Mouse (Mus musculus): ENCODE data around the gene Mbnl1. TPM values are rescaled to one million over a fixed set of nuclear protein-coding genes. Genes with fewer than 3 reads are reported as not detected.

The Mbnl1 gene
- polyA plus RNA-seq, 1 experiment from 2014 or later: 93.2 TPM

DNA sequence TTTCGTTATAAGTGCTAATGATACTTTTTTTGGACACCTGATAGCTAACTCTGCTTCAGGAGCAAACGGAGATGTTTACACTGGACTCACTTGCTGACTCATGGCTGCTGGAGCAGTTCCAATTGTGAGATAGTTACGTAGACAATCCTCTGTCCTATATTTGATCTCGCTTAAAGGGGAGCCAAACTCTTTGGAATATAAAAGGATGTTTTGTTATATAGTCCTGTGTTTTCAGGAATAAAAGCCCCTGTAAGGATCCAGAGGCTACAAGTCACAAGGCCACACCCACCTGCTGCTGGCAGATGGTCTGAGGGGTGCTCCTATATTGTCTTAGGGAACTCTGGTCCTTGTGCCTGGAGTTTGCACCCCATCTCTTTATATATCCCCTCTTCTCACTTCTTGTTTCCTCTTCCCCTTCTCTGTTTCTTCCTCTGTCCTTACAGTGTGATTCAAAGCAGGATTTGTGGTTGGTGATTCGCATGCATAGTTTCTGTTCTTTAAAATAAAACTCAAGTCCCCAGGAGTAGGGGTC is 97.9 kb downstream of the Mbnl1 start:
- 0 out of 4 replicates have a peak overlapping the region, but pooled peaks of 1 of the 2 experiments have one; percentile 1 for H3K27ac ChIP-seq (replicated peaks in 1 of 2; ENCODE audit: control insufficient read depth in 1 of 2, insufficient read depth in 1 of 2, low read depth in 2 of 2, low read length in 2 of 2)
- H3K4me2 ChIP-seq (ENCODE audit: low read length): 0 out of 2 replicates have a peak overlapping the region, but pooled peaks have one; percentile 23
- WGBS: 21% methylated on average over 5 of the region's 5 CpGs
- H3K9me3 ChIP-seq (ENCODE audit: control insufficient read depth, low read length): no peaks in the 10 kb centered on the region
- H3K36me3 ChIP-seq (ENCODE audit: control insufficient read depth, insufficient read depth, low read length): 0 out of 2 replicates have a peak, but pooled peaks cover 5% of the 10 kb centered on the region
- H3K9ac ChIP-seq (ENCODE audit: low read length): no peak overlapping the region
- ATAC-seq (ENCODE audit: insufficient number of reproducible peaks, insufficient read depth, low FRiP score, low read depth): no peak; the same call in 1 of the 2 replicates
- no peaks in the 10 kb centered on the region for H3K27me3 ChIP-seq (ENCODE audit: control insufficient read depth, insufficient read depth, low read length)
- H3K4me3 ChIP-seq (ENCODE audit: control insufficient read depth in 1 of 2, insufficient read depth in 1 of 2, low read depth in 1 of 2, low read length in 2 of 2): no peak overlapping the region
- H3K4me1 ChIP-seq (ENCODE audit: control insufficient read depth in 2 of 2, insufficient read depth in 2 of 2, low read length in 2 of 2): peaks cover 12 to 52% of the 10 kb centered on the region in 2 experiments

DNA sequence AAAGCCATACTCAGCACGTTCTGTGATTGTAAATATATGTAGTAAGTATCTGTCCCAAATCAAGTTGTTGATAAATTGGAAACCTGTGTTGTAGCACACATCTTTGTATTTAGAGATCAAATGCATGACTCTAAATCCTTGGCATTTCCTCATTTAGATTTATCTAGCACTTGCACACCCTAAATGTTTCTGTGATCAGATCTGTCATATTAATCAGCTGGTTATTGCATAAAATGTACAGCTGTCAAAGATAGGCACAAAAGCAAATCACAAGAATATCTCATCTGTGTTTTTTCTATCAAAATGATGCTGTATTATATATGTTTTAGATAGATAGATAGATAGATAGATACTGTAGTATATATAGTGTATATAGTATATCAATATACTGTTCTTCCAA is 98.9 kb downstream of the Mbnl1 start:
- H3K27me3 ChIP-seq (ENCODE audit: control insufficient read depth, insufficient read depth, low read length): no peaks in the 10 kb centered on the region
- H3K4me2 ChIP-seq (ENCODE audit: low read length): no peak overlapping the region
- H3K4me3 ChIP-seq (ENCODE audit: control insufficient read depth in 1 of 2, insufficient read depth in 1 of 2, low read depth in 1 of 2, low read length in 2 of 2): no peak overlapping the region
- H3K9ac ChIP-seq (ENCODE audit: low read length): no peak overlapping the region
- H3K27ac ChIP-seq (replicated peaks in 1 of 2; ENCODE audit: control insufficient read depth in 1 of 2, insufficient read depth in 1 of 2, low read depth in 2 of 2, low read length in 2 of 2): no peak overlapping the region
- H3K9me3 ChIP-seq (ENCODE audit: control insufficient read depth, low read length): no peaks in the 10 kb centered on the region
- WGBS: 88% methylated on average over 1 of the region's 1 CpGs
- H3K4me1 ChIP-seq (ENCODE audit: control insufficient read depth in 2 of 2, insufficient read depth in 2 of 2, low read length in 2 of 2): peaks cover 12 to 61% of the 10 kb centered on the region in 2 experiments
- no peaks in the 10 kb centered on the region for H3K36me3 ChIP-seq (ENCODE audit: control insufficient read depth, insufficient read depth, low read length)
- no peak for ATAC-seq (ENCODE audit: insufficient number of reproducible peaks, insufficient read depth, low FRiP score, low read depth)

GRCm38 (mm10) chr3:60574199-60574598 is 101.6 kb downstream of the Mbnl1 start:
- WGBS: 53% methylated on average over 9 of the region's 9 CpGs
- ATAC-seq (ENCODE audit: insufficient number of reproducible peaks, insufficient read depth, low FRiP score, low read depth): peak; percentile 38; the same call in 1 of the 2 replicates
- H3K9me3 ChIP-seq (ENCODE audit: control insufficient read depth, low read length): no peaks in the 10 kb centered on the region
- 0 out of 2 replicates have a peak overlapping the region, but pooled peaks have one; percentile 6 for H3K4me2 ChIP-seq (ENCODE audit: low read length)
- H3K4me3 ChIP-seq (ENCODE audit: control insufficient read depth in 1 of 2, insufficient read depth in 1 of 2, low read depth in 1 of 2, low read length in 2 of 2): no peak overlapping the region
- H3K36me3 ChIP-seq (ENCODE audit: control insufficient read depth, insufficient read depth, low read length): no peaks in the 10 kb centered on the region
- no peaks in the 10 kb centered on the region for H3K27me3 ChIP-seq (ENCODE audit: control insufficient read depth, insufficient read depth, low read length)
- peaks cover 13 to 76% of the 10 kb centered on the region in 2 experiments for H3K4me1 ChIP-seq (ENCODE audit: control insufficient read depth in 2 of 2, insufficient read depth in 2 of 2, low read length in 2 of 2)
- no peak overlapping the region for H3K9ac ChIP-seq (ENCODE audit: low read length)
- H3K27ac ChIP-seq (replicated peaks in 1 of 2; ENCODE audit: control insufficient read depth in 1 of 2, insufficient read depth in 1 of 2, low read depth in 2 of 2, low read length in 2 of 2): peak overlapping the region; percentile 8 to 50

DNA sequence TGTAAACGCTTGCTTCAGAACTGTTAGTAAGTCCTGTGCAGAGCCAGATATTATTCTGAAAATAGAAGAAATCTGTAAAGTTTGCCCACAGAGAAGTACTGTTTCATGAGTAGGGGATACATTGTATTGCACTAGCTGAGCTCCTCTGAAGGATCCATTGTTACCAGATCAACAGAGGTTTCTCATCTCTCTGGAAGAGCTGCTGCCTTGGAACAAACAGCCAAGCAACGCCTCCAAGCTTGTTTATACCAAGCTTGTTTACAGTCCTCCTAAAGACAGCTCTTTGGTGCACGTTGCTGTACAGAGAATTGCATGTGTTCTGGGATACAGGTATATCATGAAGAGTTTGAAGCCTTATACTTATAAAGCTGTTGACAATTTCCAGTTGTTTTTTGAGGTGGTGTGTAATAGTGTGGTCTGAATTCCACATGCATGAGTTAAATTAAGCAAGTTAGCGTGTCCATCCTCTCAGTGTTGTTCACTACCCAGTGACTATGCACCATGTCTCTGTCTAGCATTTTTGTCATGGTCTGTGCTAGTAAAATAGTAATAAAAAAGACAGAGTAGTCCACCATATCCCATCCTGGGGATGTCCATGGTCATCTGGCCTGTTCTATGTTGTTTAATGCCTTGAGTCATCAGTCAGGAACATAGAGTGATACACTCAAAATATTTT is 102.4 kb downstream of the Mbnl1 start:
- no peak overlapping the region for H3K4me2 ChIP-seq (ENCODE audit: low read length)
- H3K27me3 ChIP-seq (ENCODE audit: control insufficient read depth, insufficient read depth, low read length): no peaks in the 10 kb centered on the region
- WGBS: 72% methylated on average over 4 of the region's 4 CpGs
- H3K9ac ChIP-seq (ENCODE audit: low read length): no peak overlapping the region
- no peaks in the 10 kb centered on the region for H3K36me3 ChIP-seq (ENCODE audit: control insufficient read depth, insufficient read depth, low read length)
- no peak overlapping the region for H3K4me3 ChIP-seq (ENCODE audit: control insufficient read depth in 1 of 2, insufficient read depth in 1 of 2, low read depth in 1 of 2, low read length in 2 of 2)
- no peaks in the 10 kb centered on the region for H3K9me3 ChIP-seq (ENCODE audit: control insufficient read depth, low read length)
- peak overlapping the region in 1 of 2 experiments; percentile 50; a peak in 2 of 4 replicates for H3K27ac ChIP-seq (replicated peaks in 1 of 2; ENCODE audit: control insufficient read depth in 1 of 2, insufficient read depth in 1 of 2, low read depth in 2 of 2, low read length in 2 of 2)
- H3K4me1 ChIP-seq (ENCODE audit: control insufficient read depth in 2 of 2, insufficient read depth in 2 of 2, low read length in 2 of 2): peaks cover 17 to 76% of the 10 kb centered on the region in 2 experiments
- no peak for ATAC-seq (ENCODE audit: insufficient number of reproducible peaks, insufficient read depth, low FRiP score, low read depth)

- Histone ChIP-seq H3K4me3 (ENCODE audit: control insufficient read depth in 1 of 2, insufficient read depth in 1 of 2, low read depth in 1 of 2, low read length in 2 of 2) (peak overlapping the region in 1 of 2 experiments; percentile 26; a peak in 1 of 4 replicates), H3K9ac (ENCODE audit: low read length) (peak overlapping the region; percentile 41), H3K27ac (replicated peaks in 1 of 2; ENCODE audit: control insufficient read depth in 1 of 2, insufficient read depth in 1 of 2, low read depth in 2 of 2, low read length in 2 of 2) (peak overlapping the region; percentile 80 to 85), H3K9me3 (ENCODE audit: control insufficient read depth, low read length) (no peaks in the 10 kb centered on the region), H3K4me2 (ENCODE audit: low read length) (peak overlapping the region; percentile 57), H3K36me3 (ENCODE audit: control insufficient read depth, insufficient read depth, low read length) (no peaks in the 10 kb centered on the region), H3K27me3 (ENCODE audit: control insufficient read depth, insufficient read depth, low read length) (no peaks in the 10 kb centered on the region), H3K4me1 (ENCODE audit: control insufficient read depth in 2 of 2, insufficient read depth in 2 of 2, low read length in 2 of 2) (peaks cover 22 to 79% of the 10 kb centered on the region in 2 experiments)
- 9% methylated on average over 2 of the region's 2 CpGs for WGBS
- no peak for ATAC-seq (ENCODE audit: insufficient number of reproducible peaks, insufficient read depth, low FRiP score, low read depth)
Measured at GRCm38 (mm10) chr3:60575945-60576344, 103.3 kb downstream of the Mbnl1 start.

DNA sequence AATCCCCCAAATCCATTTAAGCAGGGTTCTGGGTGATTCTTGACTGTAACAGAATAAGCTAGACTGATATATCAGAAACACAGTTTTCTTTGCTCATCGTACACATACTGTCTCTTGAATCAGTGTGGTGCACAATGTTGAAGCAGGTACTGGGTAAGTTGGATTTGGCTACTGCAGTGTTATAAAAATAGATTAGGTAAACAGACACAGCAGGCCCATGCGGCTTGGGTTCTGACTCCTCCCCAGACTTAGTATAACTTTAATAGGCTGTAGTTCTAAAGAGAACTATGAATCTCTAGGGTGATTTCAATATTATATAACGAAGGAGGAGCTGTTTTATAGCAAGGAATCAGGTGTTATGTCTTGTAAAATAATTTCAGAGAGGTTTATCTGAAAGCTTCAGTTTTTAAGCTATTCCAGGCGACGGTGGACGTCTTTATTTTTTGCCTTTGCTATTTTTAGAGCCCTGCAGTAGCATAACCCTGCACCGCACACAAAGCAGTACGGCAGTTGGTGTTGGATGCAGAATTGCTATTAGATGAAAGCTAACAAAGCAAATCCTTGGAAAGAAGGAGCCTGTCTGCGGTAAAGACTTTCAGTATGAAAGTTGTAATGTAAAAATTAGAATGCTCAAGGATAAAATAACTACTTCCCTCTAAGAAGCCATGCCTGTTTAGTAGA is 103.9 kb downstream of the Mbnl1 start:
- Histone ChIP-seq H3K9ac (ENCODE audit: low read length) (peak overlapping the region; percentile 41; the same call in 1 of the 2 replicates), H3K36me3 (ENCODE audit: control insufficient read depth, insufficient read depth, low read length) (no peaks in the 10 kb centered on the region), H3K4me3 (ENCODE audit: control insufficient read depth in 1 of 2, insufficient read depth in 1 of 2, low read depth in 1 of 2, low read length in 2 of 2) (peak overlapping the region in 1 of 2 experiments; percentile 26; a peak in 2 of 4 replicates), H3K4me1 (ENCODE audit: control insufficient read depth in 2 of 2, insufficient read depth in 2 of 2, low read length in 2 of 2) (peaks cover 22 to 76% of the 10 kb centered on the region in 2 experiments), H3K4me2 (ENCODE audit: low read length) (peak overlapping the region; percentile 57), H3K27me3 (ENCODE audit: control insufficient read depth, insufficient read depth, low read length) (no peaks in the 10 kb centered on the region), H3K27ac (replicated peaks in 1 of 2; ENCODE audit: control insufficient read depth in 1 of 2, insufficient read depth in 1 of 2, low read depth in 2 of 2, low read length in 2 of 2) (peak overlapping the region; percentile 80 to 85), H3K9me3 (ENCODE audit: control insufficient read depth, low read length) (no peaks in the 10 kb centered on the region)
- 14% methylated on average over 9 of the region's 9 CpGs for WGBS
- 0 out of 2 replicates have a peak, but pooled peaks have one; percentile 34 for ATAC-seq (ENCODE audit: insufficient number of reproducible peaks, insufficient read depth, low FRiP score, low read depth)

DNA sequence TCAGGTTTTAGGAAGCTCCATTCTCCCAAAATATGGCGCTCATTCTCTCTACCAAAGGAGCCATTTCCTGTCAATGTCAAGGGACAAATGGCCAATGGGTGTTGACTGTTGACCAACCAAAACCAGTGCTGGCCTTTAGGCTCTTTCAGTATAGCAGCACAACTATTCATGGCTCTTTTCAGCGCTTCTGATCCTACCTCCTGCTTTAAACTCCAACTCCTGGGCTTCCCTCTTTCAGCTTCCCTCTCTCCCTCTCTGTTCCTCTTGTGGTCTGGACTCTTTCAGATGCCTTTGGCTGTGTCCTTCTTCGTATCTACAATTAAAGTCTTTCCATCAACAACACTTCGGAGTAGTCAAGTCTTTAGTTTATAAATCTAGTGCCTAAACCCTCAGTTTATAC is 107.2 kb downstream of the Mbnl1 start:
- Histone ChIP-seq H3K27me3 (ENCODE audit: control insufficient read depth, insufficient read depth, low read length) (no peaks in the 10 kb centered on the region), H3K36me3 (ENCODE audit: control insufficient read depth, insufficient read depth, low read length) (no peaks in the 10 kb centered on the region), H3K9ac (ENCODE audit: low read length) (no peak overlapping the region), H3K27ac (replicated peaks in 1 of 2; ENCODE audit: control insufficient read depth in 1 of 2, insufficient read depth in 1 of 2, low read depth in 2 of 2, low read length in 2 of 2) (peak overlapping the region in 1 of 2 experiments; percentile 7; a peak in 1 of 4 replicates), H3K9me3 (ENCODE audit: control insufficient read depth, low read length) (no peaks in the 10 kb centered on the region), H3K4me3 (ENCODE audit: control insufficient read depth in 1 of 2, insufficient read depth in 1 of 2, low read depth in 1 of 2, low read length in 2 of 2) (no peak overlapping the region), H3K4me1 (ENCODE audit: control insufficient read depth in 2 of 2, insufficient read depth in 2 of 2, low read length in 2 of 2) (peaks cover 16 to 59% of the 10 kb centered on the region in 2 experiments), H3K4me2 (ENCODE audit: low read length) (no peak overlapping the region)
- no peak for ATAC-seq (ENCODE audit: insufficient number of reproducible peaks, insufficient read depth, low FRiP score, low read depth)
- WGBS: 92% methylated on average over 4 of the region's 4 CpGs

All from heart, embryonic 14.5 days (tissue).